Mouse (Mus musculus) bone marrow macrophage, adult 2 months (primary cell): ENCODE measurements around the gene Dnaaf3.

Experiments
- CTCF ChIP-seq: IDR thresholded peaks from 2 replicates; pipeline ENCODE4 v1.5.1; 2012; ENCODE audit warnings: low read depth, mild to moderate bottlenecking, low read length, moderate library complexity
- POLR2A ChIP-seq: IDR thresholded peaks from 2 replicates; pipeline ENCODE4 v1.6.1; 2012; ENCODE audit warnings: mild to moderate bottlenecking, low read depth, low read length, borderline replicate concordance

DNA sequence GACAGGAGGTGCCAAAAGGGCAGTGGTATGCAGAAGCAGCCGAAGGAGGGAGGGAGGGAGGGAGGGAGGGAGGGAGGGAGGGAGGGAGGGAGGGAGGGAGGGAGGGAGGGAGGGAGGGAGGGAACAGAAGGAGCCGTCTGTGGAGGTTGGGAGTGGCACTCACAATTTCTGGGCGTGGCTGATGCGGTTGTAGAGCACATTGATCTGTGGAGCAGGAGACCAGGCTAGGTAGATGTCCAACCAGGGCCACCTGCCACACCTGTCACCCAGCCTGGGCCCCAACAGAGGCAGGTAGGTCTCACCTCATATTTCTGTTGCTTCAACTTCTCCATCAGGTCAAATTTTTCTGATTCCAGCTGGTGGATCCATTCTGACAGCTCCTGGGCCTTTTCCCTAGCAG, 25.0 kb downstream of the Dnaaf3 start:
- TF ChIP-seq CTCF (no peak), POLR2A (no peak)
